Mouse (Mus musculus) olfactory bulb, adult 2 months (tissue): Measurements from ENCODE around the gene Sept1.

ENCODE experiments used
- CTCF ChIP-seq: fragments of 200-500 bp; IDR thresholded peaks from 2 replicates; pipeline ENCODE4 v1.5.1; 2012; ENCODE audit warnings: low read depth, mild to moderate bottlenecking, low read length, moderate library complexity; ENCODE audit not compliant: insufficient read depth
- POLR2A ChIP-seq: fragments of 200-500 bp; IDR thresholded peaks from 2 replicates; pipeline ENCODE4 v1.6.1; 2012; ENCODE audit warnings: mild to moderate bottlenecking, low read depth, low read length, moderate library complexity; ENCODE audit not compliant: insufficient read depth

GRCm38 (mm10) chr7:127232622-127233367, at the start of gene Sept1, which contains the start of gene Zfp553:
- TF ChIP-seq CTCF (no peak), POLR2A (peak; percentile 55; the same call in 1 of the 2 replicates)
